Mouse (Mus musculus) neural tube, embryonic 15.5 days (tissue): Measurements from ENCODE around the gene Obox1. TPM values are rescaled to one million over a fixed set of nuclear protein-coding genes. Genes with fewer than 3 reads are reported as not detected.
"Not testable (repeated sequence)": the region's sequence is repeated elsewhere in the genome, so short reads cannot be mapped to it uniquely, and the experiment has no call there.

Source experiments
- ATAC-seq: fragments of 200-750 bp; cut with Nextera tagmentation; 2 replicates; pipeline ENCODE4 v1.8.0; 2017; ENCODE audit warnings: mild to moderate bottlenecking, moderate TSS enrichment, moderate library complexity; ENCODE audit not compliant: low FRiP score
- H3K27ac ChIP-seq: fragments of 300-500 bp; sonication (generic); replicated peaks from 2 replicates; pipeline ENCODE4 v1.5.1; 2015; ENCODE audit warnings: mild to moderate bottlenecking, inconsistent platforms
- H3K27me3 ChIP-seq: fragments of 300-500 bp; sonication (generic); replicated peaks from 2 replicates; pipeline ENCODE4 v1.6.1; 2015; ENCODE audit warnings: inconsistent platforms
- H3K36me3 ChIP-seq: fragments of 300-500 bp; sonication (generic); 2 replicates; pipeline ENCODE4 v1.6.1; 2015; ENCODE audit warnings: inconsistent platforms
- H3K4me1 ChIP-seq: fragments of 300-500 bp; sonication (generic); 2 replicates; pipeline ENCODE4 v1.6.1; 2015; ENCODE audit warnings: inconsistent platforms
- H3K4me2 ChIP-seq: fragments of 300-500 bp; sonication (generic); 2 replicates; pipeline ENCODE4 v1.6.1; 2015; ENCODE audit warnings: inconsistent platforms, mild to moderate bottlenecking, moderate library complexity
- H3K4me3 ChIP-seq: fragments of 300-500 bp; sonication (generic); replicated peaks from 2 replicates; pipeline ENCODE4 v1.5.1; 2015; ENCODE audit warnings: mild to moderate bottlenecking, inconsistent platforms
- H3K9ac ChIP-seq: fragments of 300-500 bp; sonication (generic); replicated peaks from 2 replicates; pipeline ENCODE4 v1.6.1; 2015; ENCODE audit warnings: mild to moderate bottlenecking, inconsistent platforms
- H3K9me3 ChIP-seq: fragments of 300-500 bp; sonication (generic); replicated peaks from 2 replicates; pipeline ENCODE4 v1.6.1; 2016; ENCODE audit warnings: inconsistent platforms
- WGBS: fragments of 180-500 bp; shearing (Covaris S2); methylation state at CpG from one replicate; pipeline ENCODE4 v1.1.7; 2015; ENCODE audit warnings: mixed read lengths; 5-methylcytosine and 5-hydroxymethylcytosine counted together
- polyA plus RNA-seq: library from polyadenylated mRNA; unstranded; fragments of >200 nt; fragmentation: Nextera tagmentation; extraction: Ambion mirVana; gene quantifications from 2 replicates; pipeline ENCODE4 v1.2.1, GENCODE M21; 2015

Obox1 gene
- polyA plus RNA-seq, result not detected in 2 replicates

DNA sequence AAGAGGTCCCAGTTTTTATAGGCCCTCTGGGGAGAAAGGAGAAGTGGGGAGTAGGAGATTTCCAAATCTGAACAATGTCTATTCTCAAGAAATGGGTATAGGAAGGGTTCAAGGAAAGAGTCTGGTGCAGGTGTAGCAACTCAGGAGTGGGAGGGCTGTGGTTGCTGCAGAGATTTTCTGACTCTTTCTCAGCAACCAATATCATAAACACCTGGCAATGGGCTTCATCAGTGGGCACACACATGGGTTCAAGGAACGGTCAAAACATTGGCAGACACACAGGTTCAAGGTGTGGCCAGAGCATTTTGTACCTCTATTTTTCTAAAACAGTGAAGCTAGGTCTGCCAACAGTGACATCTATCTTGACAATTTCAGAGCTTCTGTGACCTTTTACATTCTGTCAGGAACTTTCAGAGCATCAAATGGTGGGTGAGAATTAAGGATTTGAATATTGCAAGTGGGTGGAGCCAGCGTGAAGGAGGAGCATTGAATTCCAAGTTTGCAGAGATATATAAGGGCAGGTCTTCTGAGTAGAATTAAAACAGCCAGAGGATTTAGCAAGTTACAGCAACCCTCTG, at the start of gene Obox1, which contains the start of gene Obox2:
Gene Obox1, plus strand, starts transcription at position 528 of the 578 bp plus-strand sequence.
Gene Obox2, plus strand, starts transcription at position 301 of the 578 bp plus-strand sequence.
- H3K4me3 ChIP-seq, H3K36me3 ChIP-seq: not testable (repeated sequence)
- WGBS, result no CpG with 5 or more reads among the region's 2 CpGs

DNA sequence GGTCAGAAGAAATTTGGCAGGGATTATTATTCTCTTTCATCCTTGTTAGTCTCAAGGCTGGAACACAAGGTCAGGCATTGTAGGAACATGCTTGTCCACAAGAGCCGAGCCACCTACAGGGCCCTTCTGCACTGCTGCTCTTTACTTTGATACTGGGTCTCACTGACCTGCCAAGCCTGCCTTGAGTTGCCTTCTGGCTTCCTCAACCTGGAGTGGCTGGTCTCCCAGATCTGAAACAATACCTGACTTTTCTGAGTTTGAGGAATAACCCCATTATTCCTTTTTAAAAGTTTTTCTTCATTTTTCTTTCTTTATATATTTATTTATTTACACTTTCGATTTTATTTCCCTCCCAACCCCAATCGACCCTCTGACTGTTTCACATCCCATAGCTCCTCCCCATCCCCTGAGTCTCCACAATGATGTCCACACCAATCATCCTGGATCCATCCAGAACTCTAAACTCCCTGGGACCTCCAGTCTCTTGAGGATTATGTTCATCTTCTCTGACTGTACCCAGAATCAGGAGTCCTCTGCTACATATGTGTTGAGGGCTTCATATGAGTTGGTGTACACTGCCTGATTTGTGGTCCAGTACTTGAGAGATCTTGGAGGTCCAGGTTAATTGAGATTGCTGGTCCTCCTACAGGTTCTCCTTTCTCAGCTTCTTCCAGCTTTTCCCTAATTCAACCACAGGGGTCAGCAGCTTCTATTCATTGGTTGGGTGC, 10.6 kb downstream of the Obox1 start:
- H3K4me3 ChIP-seq, H3K4me1 ChIP-seq, ATAC-seq, H3K9ac ChIP-seq, H3K4me2 ChIP-seq, H3K36me3 ChIP-seq, H3K27me3 ChIP-seq, H3K27ac ChIP-seq: not testable (repeated sequence)
- peaks cover 17% of the 10 kb centered on the region for H3K9me3 ChIP-seq
- WGBS, result 64% methylated on average over 3 of the region's 3 CpGs

More for the DNA sequence above, at the start of gene Obox1, which contains the start of gene Obox2:
- H3K4me2 ChIP-seq, H3K4me1 ChIP-seq, ATAC-seq, H3K27me3 ChIP-seq, H3K9me3 ChIP-seq, H3K9ac ChIP-seq, H3K27ac ChIP-seq: not testable (repeated sequence)

DNA sequence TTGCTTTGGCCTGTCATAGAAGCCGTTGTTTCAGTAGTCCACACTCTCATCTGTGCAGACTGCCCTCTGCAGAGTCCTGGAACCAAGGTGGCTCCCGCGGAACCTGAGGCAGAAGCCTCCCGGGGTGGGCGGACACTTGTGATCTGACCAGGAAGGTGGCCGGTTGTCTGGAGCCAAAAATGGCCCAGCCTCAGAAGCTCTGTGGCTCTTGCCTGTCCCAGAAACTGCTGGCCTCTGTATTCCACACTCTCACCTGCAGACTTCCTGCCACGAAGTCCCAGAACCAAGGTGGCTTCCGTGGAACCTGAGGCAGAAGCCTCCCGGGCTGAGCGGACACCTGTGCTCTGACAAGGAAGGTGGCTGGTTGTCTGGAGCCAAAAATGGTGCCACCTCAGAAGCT, 18.1 kb downstream of the Obox1 start:
- not testable (repeated sequence) for H3K4me1 ChIP-seq, H3K27ac ChIP-seq, H3K36me3 ChIP-seq, H3K9ac ChIP-seq, H3K27me3 ChIP-seq, H3K4me2 ChIP-seq, ATAC-seq, H3K4me3 ChIP-seq, H3K9me3 ChIP-seq
- WGBS, result 90% methylated on average over 10 of the region's 10 CpGs

DNA sequence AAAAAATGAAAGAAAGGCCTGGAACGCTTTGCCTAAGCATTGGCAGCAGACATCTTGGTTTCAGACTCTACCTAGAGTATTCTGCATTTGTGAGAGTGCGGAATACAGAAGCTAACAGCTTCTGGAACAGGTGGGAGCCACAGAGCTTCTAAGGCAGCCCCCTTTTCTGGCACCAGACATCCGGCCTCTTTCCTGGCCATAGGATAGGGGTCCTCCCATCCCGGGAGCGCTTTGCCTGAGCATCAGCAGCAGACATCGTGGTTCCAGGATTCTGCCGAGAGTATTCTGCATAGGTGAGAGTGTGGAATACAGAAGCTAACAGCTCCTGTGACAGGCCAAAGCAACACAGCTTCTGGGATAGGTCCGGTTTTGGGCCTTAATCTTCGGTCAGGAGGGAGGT, 29.3 kb downstream of the Obox1 start:
- H3K27ac ChIP-seq, H3K36me3 ChIP-seq, ATAC-seq, H3K9ac ChIP-seq, H3K4me1 ChIP-seq, H3K4me3 ChIP-seq, H3K4me2 ChIP-seq, H3K27me3 ChIP-seq: not testable (repeated sequence)
- 85% methylated on average over 9 of the region's 9 CpGs for WGBS
- peaks cover 16% of the 10 kb centered on the region for H3K9me3 ChIP-seq

DNA sequence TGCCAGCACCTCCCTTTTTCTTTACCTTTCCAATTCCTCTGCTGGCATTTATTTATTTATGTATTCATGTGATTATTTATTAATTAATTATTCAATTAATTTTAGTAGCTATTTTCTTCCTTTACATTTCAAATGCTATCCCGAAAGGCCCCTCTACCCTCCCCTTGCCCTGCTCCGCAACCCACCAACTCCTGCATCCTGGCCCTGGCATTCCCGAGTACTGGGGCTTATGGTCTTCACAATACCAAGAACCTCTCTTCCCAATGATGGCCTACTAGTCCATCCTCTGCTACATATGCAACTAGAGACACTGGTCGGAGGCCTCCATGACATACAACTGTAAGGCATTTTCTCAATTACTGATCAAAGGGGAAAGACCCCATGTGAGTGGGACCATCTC, 36.8 kb downstream of the Obox1 start:
- not testable (repeated sequence) for H3K9ac ChIP-seq, H3K4me2 ChIP-seq, H3K36me3 ChIP-seq, H3K9me3 ChIP-seq, H3K4me1 ChIP-seq, H3K4me3 ChIP-seq, H3K27ac ChIP-seq, ATAC-seq, H3K27me3 ChIP-seq
- 88% methylated on average over 4 of the region's 4 CpGs for WGBS

DNA sequence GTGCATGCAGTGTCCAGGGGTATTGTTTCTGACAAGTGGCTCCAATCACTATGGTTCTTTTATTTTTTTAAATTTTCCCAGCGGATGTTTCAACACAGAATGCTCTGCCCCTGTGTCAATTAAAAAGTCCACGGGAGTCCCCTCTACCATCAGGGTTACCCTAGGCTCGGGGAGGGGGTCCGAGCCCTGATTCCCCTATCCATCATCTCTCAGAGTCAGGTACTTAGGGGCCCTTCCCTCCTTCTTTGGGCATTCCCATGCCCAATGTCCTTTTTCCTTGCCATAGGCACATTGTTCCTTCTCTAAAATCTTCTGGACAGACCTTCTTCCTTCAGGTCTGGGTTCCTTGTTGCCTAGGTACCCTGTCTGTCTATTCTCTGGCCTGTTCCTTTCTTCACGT, 120.7 kb downstream of the Obox1 start:
- H3K4me1 ChIP-seq, H3K36me3 ChIP-seq, H3K27ac ChIP-seq, H3K9me3 ChIP-seq, H3K4me3 ChIP-seq, H3K27me3 ChIP-seq, H3K4me2 ChIP-seq, ATAC-seq, H3K9ac ChIP-seq: not testable (repeated sequence)
- WGBS, result 87% methylated on average over 5 of the region's 5 CpGs

Other genes starting within 250 kb of the Obox1 start
- not detected in 2 replicates for gene Obox2, start 227 bp upstream of the Obox1 start, polyA plus RNA-seq